Mouse (Mus musculus) thymus, adult 2 months (tissue): ENCODE results near the gene Onecut1. TPM values are rescaled to one million over a fixed set of nuclear protein-coding genes. Genes with fewer than 3 reads are reported as not detected.

Source experiments
- DNase-seq: peaks from one replicate; pipeline ENCODE4 v3.0.0; 2021
- H3K27ac ChIP-seq: fragments of 200-500 bp; 2 replicates; pipeline ENCODE4 v1.5.1; 2012; ENCODE audit warnings: low read length, control low read depth; ENCODE audit not compliant: control insufficient read depth, insufficient read depth
- H3K27me3 ChIP-seq: fragments of 200-500 bp; 2 replicates; pipeline ENCODE4 v1.6.1; 2012; ENCODE audit warnings: mild to moderate bottlenecking, low read length, moderate library complexity, mixed read lengths; ENCODE audit not compliant: control insufficient read depth, insufficient read depth
- H3K36me3 ChIP-seq: fragments of 200-500 bp; 2 replicates; pipeline ENCODE4 v1.6.1; 2012; ENCODE audit warnings: mild to moderate bottlenecking, low read length, moderate library complexity; ENCODE audit not compliant: control insufficient read depth, insufficient read depth
- H3K4me1 ChIP-seq: fragments of 200-500 bp; replicated peaks from 2 replicates; pipeline ENCODE4 v1.6.1; 2012; ENCODE audit warnings: low read length; ENCODE audit not compliant: control insufficient read depth, insufficient read depth
- H3K4me3 ChIP-seq: fragments of 200-500 bp; 2 replicates; pipeline ENCODE4 v1.5.1; 2012; ENCODE audit warnings: mild to moderate bottlenecking, low read length, control low read depth, moderate library complexity; ENCODE audit not compliant: control insufficient read depth, insufficient read depth
- CTCF ChIP-seq: fragments of 200-500 bp; IDR thresholded peaks from 2 replicates; pipeline ENCODE4 v1.5.1; 2012; ENCODE audit warnings: mild to moderate bottlenecking, control low read depth, low read length, moderate library complexity, borderline replicate concordance; ENCODE audit not compliant: control insufficient read depth, poor library complexity, insufficient read depth; ENCODE audit errors: extremely low read depth
- POLR2A ChIP-seq: fragments of 200-500 bp; IDR thresholded peaks from 2 replicates; pipeline ENCODE4 v1.6.1; 2012; ENCODE audit warnings: mild to moderate bottlenecking, low read length, control low read depth, moderate library complexity; ENCODE audit not compliant: control insufficient read depth, poor library complexity, insufficient read depth; ENCODE audit errors: extremely low read depth
- WGBS: fragments of 180-500 bp; shearing (Covaris S2); methylation state at CpG from one replicate; pipeline ENCODE4 v1.1.7; 2018; 5-methylcytosine and 5-hydroxymethylcytosine counted together
- polyA plus RNA-seq: library from polyadenylated mRNA; depleted of rRNA; stranded (reverse); fragments of >200 nt; gene quantifications from 2 replicates; pipeline ENCODE4 v1.2.3, GENCODE M21; 2012; rRNA removed

Onecut1 gene
- polyA plus RNA-seq, 1 experiment = 0.03 TPM

DNA sequence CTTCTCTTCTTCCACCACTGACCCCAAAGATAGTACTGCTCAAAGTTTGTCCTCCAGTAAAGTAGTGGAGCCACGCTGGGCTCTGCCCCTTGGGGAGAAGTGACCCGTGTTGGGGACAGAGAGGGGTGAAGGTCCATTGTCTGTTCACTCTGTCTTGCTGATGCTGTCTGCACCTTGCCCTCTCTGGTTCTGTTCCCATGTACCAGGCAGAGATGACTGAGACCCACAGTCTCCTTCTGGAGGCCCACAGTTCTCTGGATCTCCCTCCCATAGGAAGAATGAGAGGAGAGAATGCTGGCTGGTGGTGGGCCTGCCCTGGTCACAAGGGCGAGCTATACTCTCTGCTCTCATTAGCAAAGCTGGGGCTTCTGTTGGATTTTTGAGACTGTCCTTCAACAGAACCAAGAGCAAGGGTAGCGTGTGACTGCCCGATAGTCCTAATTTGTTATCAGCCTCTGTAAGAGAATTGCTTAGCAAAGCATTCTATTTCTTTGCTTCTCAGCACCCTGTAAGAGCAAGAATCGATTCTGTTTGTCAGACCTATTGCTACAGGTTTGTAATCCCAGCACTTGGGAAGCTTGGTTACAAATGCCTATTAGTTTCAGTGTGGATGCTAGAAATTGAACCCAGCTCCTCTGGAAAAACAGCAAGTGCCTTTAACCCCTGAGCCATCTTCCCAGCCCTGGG, 61.7 kb downstream of the Onecut1 start:
- 94% methylated on average over 6 of the region's 6 CpGs for WGBS
- H3K4me3 ChIP-seq = no peak overlapping the region
- H3K27ac ChIP-seq = no peak overlapping the region
- no peaks in the 10 kb centered on the region for H3K36me3 ChIP-seq
- H3K4me1 ChIP-seq = no peaks in the 10 kb centered on the region
- no peaks in the 10 kb centered on the region for H3K27me3 ChIP-seq
- no peak for DNase-seq
- TF ChIP-seq CTCF (no peak), POLR2A (no peak)

DNA sequence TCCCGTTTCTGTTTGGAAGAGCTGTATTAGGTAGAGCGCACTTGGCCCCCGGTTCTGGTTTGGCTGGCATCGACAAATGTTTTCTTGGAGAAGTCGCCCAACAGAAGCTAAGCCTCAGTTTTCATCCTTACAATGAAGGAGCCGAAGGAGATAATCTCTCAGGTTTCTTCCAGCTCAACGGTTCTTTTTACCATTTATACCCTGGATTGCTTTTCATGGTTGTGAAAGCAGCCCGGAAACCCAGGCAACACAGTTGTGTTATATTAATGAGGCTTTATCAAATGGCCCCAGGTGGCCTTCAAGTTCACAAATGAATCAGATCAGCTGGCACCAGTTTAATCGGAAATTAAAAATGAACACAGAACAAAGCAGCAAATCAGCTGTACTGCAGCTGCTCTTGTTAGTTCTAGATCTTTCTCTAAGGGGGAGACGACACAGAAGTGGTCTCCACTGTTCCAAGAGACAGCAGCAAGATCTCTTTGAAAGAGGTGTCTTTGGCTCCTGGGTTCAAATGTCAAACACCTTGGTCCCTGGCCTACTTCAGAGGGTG, 63.6 kb downstream of the Onecut1 start:
- Histone ChIP-seq H3K4me3 (no peak overlapping the region), H3K36me3 (no peaks in the 10 kb centered on the region), H3K27ac (no peak overlapping the region), H3K4me1 (no peaks in the 10 kb centered on the region), H3K27me3 (no peaks in the 10 kb centered on the region)
- TF ChIP-seq POLR2A (no peak), CTCF (no peak)
- 92% methylated on average over 10 of the region's 10 CpGs for WGBS
- no peak for DNase-seq

DNA sequence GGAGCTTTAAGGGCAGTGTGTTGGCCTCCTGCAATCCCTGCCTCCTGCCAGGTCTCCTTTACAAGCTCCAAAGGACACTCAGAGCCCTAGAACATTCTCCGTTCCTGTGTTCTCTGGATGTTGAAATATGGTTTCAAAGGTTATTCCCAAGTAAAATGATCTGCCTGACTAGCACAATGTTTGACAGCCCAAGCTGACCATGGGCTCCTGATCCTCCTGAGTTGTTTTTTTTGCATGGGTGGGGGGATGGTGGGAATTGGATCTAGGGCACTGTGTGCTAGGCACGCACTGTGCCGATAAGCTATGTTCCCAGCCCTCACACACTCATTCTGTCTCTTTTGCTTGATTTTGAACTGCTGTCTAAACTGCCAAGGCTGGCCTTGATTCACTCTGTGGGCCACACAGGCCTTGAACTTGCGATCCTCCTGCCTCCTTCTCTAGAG, 68.3 kb downstream of the Onecut1 start:
- H3K4me1 ChIP-seq = no peaks in the 10 kb centered on the region
- DNase-seq = no peak
- no peak overlapping the region for H3K4me3 ChIP-seq
- H3K36me3 ChIP-seq = no peaks in the 10 kb centered on the region
- TF ChIP-seq CTCF (no peak), POLR2A (no peak)
- no peaks in the 10 kb centered on the region for H3K27me3 ChIP-seq
- over 99% methylated on average over 4 of the region's 4 CpGs for WGBS
- H3K27ac ChIP-seq = no peak overlapping the region

DNA sequence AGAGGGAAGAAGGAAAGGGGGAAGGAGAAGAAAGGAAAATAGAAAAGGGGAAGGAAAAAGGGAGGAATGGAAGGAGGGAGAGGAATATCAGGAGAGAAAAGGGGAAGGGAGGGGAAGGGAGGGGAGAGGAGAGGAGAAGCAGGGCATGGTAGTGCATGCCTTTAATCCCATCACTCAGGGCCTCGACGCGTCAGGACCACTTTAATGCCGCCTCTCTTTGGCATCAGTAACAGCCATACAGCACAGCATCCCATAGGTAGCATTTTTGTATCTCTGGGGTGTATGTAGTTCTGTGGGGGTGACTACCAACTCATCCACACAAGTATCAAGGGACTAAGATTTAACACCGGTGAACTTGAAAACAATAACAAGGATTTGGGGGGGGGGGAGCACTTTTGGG, 68.9 kb downstream of the Onecut1 start:
- no peaks in the 10 kb centered on the region for H3K27me3 ChIP-seq
- no peaks in the 10 kb centered on the region for H3K4me1 ChIP-seq
- WGBS = 96% methylated on average over 5 of the region's 5 CpGs
- TF ChIP-seq CTCF (no peak), POLR2A (no peak)
- no peaks in the 10 kb centered on the region for H3K36me3 ChIP-seq
- no peak for DNase-seq
- H3K4me3 ChIP-seq = no peak overlapping the region
- no peak overlapping the region for H3K27ac ChIP-seq

DNA sequence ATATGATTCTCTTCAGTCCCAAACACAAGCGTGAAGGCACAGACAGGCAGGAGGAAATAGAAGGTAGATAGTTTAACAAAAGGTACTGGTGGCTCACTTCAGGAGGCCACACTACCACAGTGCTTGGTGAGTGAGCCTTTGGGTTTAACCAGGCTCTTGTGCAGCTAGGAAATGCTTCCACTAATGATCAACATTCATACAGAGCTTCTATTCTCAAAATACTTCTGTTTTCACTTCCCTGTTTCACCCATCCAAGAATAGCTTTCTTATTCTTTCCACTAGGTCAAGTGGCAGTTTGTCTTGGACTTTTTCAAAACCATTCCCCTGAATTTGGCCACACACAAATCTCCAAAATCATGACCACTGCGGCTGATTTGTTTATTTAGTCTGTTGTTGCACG, 73.6 kb downstream of the Onecut1 start:
- Histone ChIP-seq H3K27ac (no peak overlapping the region), H3K4me1 (no peaks in the 10 kb centered on the region), H3K4me3 (no peak overlapping the region), H3K27me3 (no peaks in the 10 kb centered on the region), H3K36me3 (no peaks in the 10 kb centered on the region)
- WGBS = 75% methylated on average over 3 of the region's 3 CpGs
- DNase-seq = no peak
- TF ChIP-seq POLR2A (no peak), CTCF (no peak)

DNA sequence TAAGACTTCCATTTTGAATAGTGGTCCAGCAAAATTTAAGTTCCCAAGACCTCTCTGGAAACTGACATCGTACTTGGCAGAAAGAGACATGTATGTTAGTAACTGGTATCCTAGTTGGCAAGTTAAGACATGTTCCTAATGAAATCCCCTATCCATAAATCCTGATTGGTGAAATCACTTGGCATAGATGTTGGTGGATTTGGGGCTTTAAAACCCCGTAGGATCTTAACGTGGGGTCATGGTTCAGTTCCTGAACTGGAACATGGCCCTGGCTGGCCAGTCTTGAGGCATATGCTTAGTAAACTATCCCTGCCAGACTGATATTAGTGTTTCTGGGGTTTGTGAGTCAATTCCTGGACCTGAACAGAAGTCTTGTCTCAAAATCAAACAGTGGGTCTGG, 76.0 kb downstream of the Onecut1 start:
- no peaks in the 10 kb centered on the region for H3K27me3 ChIP-seq
- H3K36me3 ChIP-seq = no peaks in the 10 kb centered on the region
- no peak overlapping the region for H3K4me3 ChIP-seq
- no peak for DNase-seq
- no peak overlapping the region for H3K27ac ChIP-seq
- H3K4me1 ChIP-seq = no peaks in the 10 kb centered on the region
- WGBS = 96% methylated on average over 3 of the region's 3 CpGs
- no peak for TF ChIP-seq CTCF
- TF ChIP-seq POLR2A = no peak

DNA sequence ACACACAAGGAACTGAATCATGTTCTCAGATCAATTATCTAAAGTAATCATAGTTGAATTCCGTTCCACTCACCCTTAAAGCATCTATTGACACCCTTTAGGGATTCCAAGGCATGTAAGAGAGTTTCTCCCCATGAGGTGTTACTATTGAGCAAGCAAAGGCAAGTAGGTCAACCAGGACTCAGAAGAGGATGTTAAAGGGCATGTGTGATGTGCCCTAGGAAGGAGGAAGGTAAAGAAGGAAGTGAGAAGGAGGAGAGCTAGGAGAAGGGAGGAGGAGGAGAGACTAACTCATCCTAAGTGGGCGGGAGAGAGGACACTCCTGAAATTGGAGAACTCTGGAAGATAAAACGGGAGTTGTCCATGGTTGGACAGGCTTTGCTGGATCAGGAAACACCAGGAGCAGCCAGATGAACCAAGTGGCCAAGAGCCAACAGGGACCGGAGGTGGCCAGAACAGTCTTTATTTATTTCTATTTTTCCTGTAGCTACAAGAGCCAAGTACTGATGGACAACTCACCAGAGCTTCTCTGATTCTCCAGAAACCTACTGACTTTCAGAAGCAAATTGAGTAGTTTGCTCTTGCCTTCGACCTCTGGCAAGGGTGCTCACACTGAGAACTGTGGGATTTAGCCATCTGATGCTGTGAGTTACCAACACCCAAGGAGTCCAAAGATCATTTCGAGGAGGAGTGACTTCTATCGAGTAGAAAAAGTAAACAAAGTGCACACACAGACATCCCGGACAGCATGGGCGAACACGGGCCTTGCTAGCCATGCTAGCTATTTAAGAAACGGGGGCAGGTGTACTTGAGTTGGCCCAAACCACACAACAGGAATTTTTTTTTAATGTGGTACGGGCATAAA, 77.2 kb downstream of the Onecut1 start:
- Histone ChIP-seq H3K27ac (no peak overlapping the region), H3K36me3 (no peaks in the 10 kb centered on the region), H3K4me1 (no peaks in the 10 kb centered on the region), H3K27me3 (no peaks in the 10 kb centered on the region), H3K4me3 (no peak overlapping the region)
- TF ChIP-seq CTCF (no peak), POLR2A (no peak)
- DNase-seq = no peak
- WGBS = 93% methylated on average over 12 of the region's 12 CpGs

Other genes starting within 250 kb of the Onecut1 start
- 12.9 and 13.6 TPM in 2 replicates for gene Fam214a, start 91.0 kb downstream of the Onecut1 start, polyA plus RNA-seq
- 14.5 and 16.1 TPM in 2 replicates for gene Arpp19, start 175.7 kb downstream of the Onecut1 start, polyA plus RNA-seq
- 8.3 and 8.7 TPM in 2 replicates for gene Myo5a, start 209.1 kb downstream of the Onecut1 start, polyA plus RNA-seq